Mouse (Mus musculus): Measurements from ENCODE around the gene Tmcc3.

The Tmcc3 gene

DNA sequence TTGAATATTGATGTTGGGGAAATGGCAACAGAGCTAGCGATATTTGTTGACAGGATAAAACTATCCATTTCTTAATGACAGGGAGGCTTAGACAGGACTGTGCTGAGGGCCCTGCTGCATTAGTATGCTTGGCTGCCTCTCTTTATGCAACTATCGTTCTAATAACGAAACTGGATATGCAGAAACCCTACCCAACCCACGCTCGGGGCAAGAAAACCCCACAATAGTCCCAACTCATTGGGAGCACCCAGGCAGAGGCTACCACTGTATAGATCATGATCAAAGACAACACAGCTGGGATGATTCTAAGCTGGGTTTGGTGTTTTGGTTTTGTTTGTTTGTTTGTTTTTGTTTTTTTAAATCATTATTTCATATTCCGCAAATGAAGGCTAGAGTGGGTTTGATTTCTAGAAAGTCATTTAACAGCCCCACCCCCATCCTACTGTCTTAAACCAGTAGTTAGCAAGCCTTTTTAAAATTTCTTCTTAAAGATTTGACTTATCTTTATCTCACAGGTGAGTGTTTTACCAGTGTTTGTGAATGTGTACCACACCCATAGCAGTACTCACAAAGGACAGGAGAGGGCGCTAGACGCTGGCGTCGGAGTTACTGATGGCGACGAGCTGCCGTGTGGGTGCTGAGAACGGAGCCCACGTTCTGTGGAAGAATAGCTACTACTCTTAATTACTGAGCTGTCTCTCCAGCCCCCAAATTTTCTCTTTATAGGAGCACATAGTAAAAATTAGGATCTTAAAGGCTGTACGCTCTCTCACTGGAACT, 20.8 kb downstream of the Tmcc3 start:
- DNase-seq, result no peak

DNA sequence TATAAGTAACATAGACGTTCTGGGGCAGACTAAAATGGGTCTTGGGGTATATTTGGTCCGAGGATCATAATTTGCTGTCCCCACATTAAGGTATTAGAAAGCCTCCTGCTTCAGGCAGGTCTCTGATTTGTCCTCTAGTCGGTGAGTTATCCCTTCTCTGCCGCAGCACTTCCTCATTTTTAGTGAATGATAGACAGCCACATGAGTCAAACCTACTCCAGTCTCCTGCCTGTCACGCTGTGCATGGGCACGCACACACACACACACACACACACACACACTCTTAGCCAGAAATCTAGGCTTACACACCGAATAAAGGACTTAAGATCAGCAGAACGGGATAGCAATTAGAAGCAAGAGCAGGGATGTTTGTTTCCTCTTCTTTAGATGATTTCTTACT, 21.6 kb downstream of the Tmcc3 start:
- no peak for DNase-seq

DNA sequence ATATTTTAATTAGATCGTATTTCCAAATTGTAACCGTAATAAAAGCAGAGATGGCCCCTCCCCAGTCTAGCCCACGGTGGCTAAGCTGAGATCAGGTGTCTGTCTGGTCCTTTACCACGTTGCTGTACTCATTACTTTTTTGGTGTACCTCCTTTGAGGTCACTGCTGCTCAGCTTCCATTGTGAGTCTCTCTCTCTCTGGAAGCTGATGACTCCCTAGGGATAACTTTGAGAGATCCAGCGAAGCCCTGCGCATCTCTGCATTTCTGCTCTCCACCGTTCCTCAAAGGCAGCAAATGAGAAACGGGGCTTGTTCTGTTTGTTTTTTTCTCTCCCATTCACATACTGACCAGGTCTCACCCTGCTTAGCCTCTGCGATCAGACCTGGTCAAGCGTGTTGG, 23.3 kb downstream of the Tmcc3 start:
- DNase-seq, result no peak

DNA sequence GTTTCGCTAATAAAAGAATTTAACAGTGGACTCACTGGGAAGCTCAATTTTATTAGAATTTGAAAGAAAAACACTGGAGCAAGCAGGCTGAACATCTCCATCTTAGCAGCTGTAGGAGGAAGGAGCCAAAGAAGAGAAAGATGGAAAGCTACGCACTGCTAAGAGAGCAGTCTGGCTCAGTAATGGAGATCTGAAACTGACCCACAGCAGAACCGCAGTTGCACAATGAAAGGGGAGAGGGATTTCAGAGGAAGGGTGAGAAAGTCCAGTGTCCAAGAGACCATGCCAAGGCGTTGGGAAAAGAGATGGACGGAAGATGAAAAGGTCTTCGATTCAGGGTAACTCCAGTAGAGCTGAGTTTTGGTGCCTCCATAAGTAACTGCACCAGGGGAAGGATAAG, 24.3 kb downstream of the Tmcc3 start:
- no peak for DNase-seq

DNA sequence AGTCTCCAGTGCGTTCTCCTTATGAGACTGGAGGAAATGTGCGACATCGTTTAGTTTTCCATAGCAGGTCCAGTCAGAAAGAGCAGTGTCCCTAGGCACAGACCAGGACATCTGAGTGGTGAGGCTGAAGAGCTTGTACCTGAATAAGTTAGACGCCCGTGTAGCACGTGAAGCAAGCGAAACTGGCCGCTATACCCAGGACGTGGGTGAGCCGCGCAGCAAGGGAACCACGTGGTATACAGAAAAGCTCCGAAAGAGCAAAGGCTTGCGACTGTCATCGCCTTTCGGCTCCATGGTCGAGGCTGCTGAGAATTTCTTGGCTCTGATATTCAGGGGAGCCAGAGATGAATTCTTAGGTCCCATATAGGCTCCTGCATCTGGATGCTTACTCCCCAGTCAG, 29.8 kb downstream of the Tmcc3 start:
- DNase-seq, result no peak

DNA sequence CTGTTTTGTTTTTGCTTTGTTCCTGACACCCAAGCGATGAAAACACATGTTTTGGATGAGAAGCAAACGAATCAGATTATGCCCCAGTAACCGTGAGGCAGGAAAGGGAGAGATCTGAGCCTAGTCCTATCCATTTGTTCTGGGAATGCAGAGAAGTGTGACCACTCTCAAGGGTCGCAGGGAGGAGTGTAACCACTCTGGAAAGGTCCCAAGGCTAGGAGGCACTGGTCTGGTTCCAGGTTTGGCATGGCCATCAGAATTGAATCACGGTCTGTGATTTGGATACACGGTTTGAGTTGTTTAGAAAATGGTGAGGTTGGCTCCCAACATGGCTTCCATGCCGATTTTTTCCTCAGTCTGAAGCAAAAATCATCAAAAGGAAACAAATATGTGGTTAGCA, 30.5 kb downstream of the Tmcc3 start:
- no peak for DNase-seq

DNA sequence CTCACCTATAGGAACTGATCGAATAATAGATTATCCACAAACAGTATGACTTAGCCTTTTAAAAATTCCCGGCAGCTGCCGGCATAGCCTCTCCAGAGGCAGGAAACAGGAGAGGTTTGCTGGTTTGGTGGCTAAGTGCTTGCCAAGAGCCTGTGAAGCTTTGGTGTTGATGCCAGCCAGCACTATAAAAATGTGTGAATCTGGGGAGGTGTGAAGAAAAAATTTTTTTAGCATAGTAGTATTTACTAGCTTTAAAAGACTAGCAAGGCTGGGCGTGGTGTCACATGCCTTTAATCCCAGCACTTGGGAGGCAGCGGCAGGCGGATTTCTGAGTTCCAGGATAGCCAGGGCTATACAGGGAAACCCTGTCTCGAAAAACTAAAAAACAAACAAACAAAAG, 31.8 kb downstream of the Tmcc3 start:
- no peak for DNase-seq

DNA sequence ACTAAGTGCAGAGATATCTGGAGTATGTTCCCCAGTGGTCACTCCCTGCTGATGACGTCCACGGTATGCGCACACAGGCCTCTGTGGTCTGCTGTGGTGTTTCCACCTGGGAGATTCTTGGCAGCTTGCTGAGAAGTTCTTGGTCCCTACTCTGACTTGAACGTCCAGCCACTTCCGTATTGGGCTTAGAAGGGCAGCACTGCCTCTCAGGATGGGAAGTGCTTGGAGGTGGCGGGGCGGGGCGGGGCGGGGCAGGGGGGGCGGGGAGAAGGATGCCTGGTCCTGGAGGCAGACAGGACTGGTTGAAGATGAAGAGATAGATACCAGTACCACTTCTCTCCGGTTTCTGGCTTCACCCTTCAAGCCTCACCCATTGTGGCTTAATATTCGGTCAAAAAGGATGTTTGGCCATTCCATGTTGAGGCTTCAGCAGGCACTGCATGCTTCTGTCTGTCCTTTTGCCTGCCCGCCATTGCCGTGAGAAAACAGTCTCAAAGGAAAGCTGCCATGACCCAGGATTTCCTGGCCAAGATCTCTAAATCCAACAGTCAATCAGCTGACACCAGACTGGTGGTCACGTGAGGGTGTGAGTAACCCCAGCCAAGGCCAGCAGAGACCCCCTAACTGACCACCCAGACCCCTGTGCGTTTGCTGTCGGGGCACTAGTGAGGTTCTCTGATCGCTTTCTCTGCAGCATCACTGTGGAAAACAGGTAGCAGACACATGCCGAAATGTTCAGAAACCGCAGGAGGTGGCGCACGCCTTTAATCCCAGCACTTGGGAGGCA, 33.1 kb downstream of the Tmcc3 start:
- no peak for DNase-seq

DNA sequence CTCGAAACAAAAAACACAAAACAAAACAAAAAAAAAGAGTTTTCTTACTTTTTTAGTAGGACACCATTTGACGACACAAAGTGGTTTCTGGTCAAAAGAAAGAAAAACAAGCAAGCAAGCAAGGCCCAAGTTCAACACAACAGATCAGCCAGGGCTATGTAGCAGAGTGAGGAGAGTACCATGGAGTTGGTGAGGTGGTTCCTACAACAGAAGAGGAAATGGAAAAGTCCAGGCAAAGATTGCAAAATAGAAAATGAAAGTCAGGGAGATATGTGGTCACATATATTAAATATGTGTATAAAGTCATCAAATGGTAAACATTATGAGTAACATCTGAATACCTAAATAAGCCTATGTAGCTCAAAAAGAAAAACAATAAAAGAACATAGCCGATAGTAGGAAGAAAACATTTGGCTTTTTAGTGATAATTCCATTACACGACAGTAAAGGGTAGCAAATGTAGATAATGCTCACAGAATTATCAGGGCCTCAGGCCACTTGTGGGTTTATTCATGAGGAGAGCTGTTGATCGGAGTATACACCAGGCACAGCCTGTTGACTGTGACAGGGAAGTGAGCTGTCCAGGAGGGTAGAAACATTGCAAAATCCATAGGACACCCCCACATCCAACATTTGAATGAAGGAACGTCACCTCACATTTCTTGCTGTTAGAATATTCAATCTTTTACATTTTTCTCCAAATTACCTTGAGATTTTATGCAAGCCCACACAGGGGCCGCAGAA, 33.9 kb downstream of the Tmcc3 start:
- no peak for DNase-seq

DNA sequence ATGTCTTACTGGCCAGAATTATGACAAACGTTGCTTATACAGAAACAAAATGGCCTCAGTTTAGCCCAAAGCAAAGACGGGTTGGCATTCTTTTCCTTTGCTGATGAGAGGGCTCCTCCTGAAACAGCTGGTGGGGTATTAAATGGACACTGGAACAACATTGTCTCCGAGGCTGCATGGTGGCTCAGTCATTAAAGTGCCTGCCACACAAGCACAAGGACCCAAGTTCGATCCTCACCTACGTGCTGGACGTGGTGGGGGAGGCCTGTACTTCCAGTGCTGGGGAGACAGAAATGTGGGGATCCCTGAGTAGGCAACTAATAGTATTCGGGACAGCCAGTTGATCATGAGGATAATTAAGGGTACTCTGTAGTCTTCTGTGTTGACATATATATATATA, 34.8 kb downstream of the Tmcc3 start:
- DNase-seq, result no peak

DNA sequence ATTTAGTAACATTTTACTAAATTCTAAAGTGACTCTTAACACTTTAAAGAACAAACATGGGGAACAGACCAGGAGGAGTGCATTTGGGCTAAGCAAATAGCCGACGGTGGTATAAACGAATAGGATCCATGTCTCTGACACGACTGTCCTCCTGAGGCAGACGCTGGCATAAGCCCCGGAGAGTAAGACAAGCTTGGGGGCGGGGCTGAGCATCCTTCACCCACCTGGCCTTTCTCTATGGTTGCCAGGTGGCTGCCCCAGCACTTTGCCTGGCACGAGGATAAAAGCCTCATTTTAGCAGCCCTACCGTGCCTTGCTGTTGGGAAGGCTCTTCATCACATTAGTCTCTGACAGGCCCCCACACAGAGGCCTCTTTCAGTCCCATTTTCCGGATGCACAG, 35.5 kb downstream of the Tmcc3 start:
- no peak for DNase-seq

DNA sequence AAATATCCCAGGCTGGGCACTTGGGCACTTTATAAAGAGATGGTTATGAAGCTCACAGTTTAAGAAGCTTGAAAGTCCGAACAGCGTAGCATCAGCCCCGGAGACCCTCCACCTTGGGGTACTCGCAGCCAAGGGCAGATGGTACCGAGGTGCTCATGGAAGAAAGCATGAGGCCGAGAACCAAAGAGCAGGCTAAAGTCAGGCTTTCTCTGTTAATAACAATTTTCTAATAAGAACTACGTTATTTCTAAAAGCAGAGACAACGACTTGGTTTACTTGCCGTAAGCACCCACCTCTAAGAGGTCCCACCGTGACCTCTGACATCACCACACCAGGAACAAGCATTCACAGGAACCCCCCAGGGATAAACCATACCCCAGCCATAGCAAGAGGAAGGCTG, 36.2 kb downstream of the Tmcc3 start:
- DNase-seq, result no peak

DNA sequence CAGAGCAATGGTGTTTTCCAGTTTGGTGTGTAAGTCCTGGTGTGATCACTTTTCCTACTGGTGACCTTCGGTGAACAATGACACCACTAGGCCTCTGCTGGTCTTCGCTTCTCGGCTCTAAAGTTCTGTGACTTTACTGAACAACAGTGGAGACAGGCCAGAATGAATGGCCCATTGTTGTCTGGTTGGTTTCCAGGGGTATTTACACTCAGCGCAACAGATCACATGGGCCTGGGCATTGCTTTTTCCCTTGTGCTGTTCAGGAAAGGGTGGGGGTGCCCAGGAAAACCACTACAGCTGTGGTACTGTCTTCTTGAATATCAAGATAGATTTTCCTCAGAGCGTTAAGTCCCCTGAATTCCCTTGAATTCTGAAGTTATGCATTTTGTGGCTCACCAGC, 38.5 kb downstream of the Tmcc3 start:
- DNase-seq, result peak; percentile 18

DNA sequence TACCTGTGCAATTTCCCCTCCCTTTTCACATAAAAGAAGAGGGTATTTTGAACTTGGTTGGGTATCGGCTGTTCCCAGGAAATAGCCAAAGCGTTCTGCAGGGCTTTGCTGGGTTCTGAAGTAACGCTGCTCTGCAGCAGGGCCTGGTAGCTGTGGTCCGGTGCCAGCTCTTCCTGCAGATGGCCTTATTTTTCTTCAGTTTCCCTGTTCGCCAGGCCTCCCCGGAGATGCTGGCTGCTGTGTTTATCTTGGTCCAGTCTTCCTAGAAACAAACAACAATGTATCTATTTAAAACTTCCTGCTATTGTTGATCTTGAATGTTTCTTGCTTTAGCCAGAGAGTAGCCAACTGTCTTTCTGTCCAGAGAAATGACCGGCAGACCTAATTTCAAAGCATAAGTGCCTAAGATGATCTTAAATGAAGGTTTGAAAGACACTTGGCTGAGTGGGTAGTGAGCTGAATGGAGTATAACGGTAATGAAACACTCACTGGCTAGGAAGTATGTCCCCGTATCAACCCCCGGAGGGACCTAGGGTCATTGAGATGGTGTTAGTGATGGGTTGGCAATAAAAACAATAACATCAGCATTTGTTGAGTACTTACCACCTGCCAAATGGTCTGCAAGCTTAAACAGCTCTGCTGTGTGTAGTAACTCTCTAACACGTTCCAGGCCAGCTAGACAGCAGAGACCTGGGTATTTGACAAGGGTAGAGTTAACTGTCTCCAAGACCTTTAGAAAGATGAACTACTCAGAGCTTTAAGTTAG, 39.3 kb downstream of the Tmcc3 start:
- peak; percentile 42 for DNase-seq

DNA sequence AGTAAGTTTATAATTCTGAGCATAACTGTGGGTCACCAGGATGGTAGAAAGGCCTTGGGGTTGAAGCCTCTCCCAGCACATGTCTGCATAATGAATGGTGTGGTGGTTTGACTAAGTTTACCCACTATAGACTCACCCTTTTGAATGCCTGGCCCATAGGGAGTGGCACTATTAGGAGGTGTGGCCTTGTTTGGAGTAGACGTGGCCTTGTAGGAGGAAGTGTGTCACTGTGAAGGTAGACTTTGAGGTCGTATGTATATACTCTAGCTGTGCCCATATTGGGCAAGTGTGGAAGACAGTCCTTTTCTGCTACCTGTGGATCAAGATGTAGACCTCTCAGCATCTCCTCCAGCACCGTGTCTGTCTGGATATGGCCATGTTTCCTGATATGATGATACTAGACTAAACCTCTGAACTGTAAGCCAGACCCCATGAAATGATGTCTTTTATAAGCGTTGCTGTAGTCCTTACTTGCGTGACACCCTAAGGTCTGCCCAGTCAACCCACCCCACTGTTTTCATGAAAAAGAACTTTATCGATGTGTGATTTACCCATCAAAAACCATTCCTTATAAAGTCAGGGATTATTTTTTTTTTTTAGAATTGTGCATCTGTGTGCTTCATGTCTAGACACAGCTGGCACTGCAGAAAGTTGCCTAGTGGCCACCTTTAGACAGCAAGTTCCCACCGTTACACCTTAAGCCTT, 40.6 kb downstream of the Tmcc3 start:
- no peak for DNase-seq

DNA sequence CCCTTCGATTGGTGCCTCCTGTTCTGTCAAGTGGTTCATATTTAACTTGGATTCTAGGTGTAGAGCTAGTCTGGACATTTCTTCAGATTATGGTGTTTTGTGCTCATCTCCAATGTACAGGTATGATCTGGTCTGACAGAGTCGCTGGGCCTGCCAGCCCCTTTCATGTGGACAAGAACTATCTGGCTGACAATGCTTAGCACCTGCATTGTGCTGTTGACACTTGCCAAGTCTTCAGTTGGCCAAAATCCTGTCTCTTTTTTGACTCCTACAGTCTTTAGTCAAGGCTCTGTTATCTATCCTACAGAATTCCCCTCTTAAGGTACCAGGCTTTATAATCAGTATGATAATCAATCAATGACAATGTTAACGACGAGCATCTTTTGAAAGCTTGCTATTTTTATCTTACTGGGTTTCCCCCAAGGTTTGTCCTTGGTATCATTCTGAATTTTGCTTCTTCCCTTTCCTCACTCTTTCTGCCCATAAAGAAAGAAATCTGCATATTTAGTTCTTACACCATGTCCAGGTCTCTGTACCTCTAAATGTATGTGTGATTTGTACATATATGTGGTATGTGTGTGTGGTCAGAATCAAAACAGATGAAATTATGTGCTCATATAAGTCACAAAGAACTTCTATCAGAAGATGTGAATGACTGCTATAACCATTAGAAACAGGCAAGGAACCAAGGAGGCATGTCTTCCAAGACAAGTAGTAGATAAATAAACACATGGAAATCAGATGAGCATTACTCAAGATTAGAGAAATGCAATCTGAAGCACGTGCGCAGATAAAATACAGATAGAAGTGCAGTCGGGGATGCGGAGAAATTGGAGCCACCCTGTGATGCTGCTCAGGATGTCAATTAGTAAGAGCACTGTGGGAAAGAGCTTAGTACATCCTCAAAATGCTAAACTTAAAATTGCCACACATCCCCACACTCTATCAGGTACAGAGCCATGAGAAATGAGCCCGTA, 41.4 kb downstream of the Tmcc3 start:
- no peak for DNase-seq

DNA sequence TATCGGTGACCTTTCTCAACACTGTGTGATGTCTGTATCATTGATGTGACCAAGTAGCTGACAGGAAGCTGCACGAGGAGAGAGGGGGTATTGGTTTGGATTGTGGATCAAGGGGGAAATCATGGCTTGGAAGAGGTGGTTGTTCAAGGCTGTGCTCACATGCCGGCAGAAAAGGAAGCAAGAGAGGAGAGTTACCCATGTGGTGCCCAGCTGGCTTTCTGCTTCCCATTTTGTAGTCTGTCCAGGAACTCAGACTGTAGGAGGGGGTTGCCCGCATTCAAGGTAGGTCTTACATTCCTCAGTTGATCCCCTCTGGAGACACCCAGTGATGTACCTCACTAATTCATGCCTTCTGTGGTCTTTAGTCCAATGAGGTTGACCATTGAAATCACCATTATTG, 42.3 kb downstream of the Tmcc3 start:
- peak; percentile 5 for DNase-seq

DNA sequence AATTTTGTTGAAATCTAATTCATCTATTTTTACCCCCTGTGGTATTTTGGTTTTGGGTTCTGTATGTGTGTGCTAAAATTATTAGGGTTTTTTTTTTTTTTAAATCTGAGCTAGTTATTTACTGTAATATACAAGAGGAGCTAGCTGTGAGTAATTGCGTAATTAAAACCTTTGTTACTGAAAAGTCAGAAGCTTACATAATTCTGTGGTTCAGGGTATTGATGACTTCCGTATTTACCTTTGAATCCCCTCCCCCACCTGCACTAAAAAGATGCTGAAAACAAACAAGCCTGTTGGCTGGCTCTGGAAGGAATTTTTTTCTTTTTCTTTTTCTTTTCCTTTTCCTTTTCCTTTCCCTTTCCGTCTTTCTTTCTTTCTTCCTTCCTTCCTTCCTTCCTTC, 42.7 kb downstream of the Tmcc3 start:
- DNase-seq, result no peak

DNA sequence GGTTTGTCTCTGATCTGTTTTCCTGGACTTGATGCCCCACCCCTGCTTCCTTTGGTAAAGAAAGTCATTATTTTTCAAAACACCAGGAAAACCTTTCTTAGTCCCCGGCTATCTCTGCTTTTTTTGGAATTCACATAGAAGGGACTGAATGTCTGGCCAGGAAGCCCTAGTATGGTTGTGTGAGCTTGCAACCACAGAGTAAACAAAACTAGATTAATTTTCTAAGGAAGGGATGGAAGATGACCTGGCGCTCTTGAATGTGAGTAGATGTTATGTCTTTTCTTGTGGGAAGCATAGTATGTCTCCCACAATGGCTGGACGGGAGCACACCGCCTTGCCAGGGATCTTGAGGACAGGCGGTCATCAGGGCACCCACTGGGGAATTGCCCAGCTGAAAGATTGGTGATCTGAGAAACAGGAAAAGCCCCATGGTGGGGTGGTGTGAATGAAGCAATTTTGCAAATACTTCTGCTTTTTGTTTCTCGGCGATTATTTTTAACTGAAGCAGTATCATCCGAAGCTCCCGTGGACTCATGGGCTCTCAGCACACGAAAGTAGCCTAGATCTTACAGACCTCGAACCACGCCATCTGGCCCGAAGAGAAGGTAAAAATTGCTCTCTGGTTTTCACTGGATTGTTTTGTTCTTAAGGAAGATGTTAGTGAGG, 44.9 kb downstream of the Tmcc3 start:
- DNase-seq, result peak; percentile 23

DNA sequence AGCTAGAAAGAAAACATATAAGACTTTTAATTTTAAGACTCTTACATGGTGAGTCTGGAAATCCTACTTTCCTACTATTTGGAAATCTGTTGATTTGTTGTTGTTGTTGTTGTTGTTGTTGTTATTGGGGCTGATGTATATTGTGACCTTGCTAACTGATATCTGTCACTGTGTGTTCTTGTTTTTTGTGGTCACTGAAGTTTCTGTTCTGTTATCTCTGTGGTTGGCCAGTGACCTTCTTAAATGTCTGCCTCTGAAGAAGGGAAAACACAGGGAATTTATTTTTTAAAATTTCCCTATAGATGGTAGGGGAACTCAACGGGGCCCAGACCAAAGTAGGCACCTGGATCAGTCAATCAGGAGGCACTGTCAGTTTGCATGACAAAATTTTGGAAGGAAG, 48.9 kb downstream of the Tmcc3 start:
- no peak for DNase-seq

DNA sequence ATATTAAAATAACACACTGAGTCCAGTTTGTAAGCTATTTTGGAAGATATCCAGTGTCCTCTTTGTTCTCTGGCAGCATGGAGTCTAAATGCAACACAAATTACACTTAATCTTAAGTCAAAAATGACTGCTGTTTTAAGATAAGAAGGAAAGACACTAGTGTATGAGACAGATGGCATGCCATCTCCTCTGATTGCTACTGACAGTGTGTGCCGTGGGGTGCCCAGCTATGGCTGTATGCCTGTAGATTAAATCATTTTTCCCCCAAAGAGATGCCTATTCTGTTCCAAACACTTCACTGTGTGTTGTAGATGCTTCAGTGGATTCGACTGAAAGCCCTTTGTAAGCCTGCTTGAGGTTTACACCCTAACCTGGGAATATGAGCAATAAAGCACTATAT, 59.5 kb downstream of the Tmcc3 start:
- no peak for DNase-seq
